Mouse (Mus musculus) heart, embryonic 10.5 days (tissue): Measurements from ENCODE around the gene Wscd2. TPM values are rescaled to one million over a fixed set of nuclear protein-coding genes. Genes with fewer than 3 reads are reported as not detected.

ENCODE experiments used
- DNase-seq: peaks from one replicate; pipeline ENCODE4 v3.0.0-alpha.2; 2017; ENCODE audit warnings: low spot score
- H3K27ac ChIP-seq: fragments of 300-500 bp; sonication (generic); 2 replicates; pipeline ENCODE4 v1.5.1; 2016; ENCODE audit warnings: mild to moderate bottlenecking
- H3K27me3 ChIP-seq: fragments of 300-500 bp; sonication (generic); 2 replicates; pipeline ENCODE4 v1.6.1; 2016; ENCODE audit warnings: mild to moderate bottlenecking; ENCODE audit not compliant: poor library complexity, insufficient read depth, severe bottlenecking
- H3K36me3 ChIP-seq: fragments of 300-500 bp; sonication (generic); 2 replicates; pipeline ENCODE4 v1.6.1; 2016; ENCODE audit warnings: mild to moderate bottlenecking, moderate library complexity
- H3K4me1 ChIP-seq: fragments of 300-500 bp; sonication (generic); 2 replicates; pipeline ENCODE4 v1.6.1; 2016; ENCODE audit warnings: mild to moderate bottlenecking
- H3K4me3 ChIP-seq: fragments of 300-500 bp; sonication (generic); 2 replicates; pipeline ENCODE4 v1.5.1; 2016; ENCODE audit warnings: mild to moderate bottlenecking, moderate library complexity
- H3K9me3 ChIP-seq: fragments of 300-500 bp; sonication (generic); 2 replicates; pipeline ENCODE4 v1.6.1; 2016; ENCODE audit warnings: mild to moderate bottlenecking, moderate library complexity
- WGBS: fragments of 180-500 bp; shearing (Covaris S2); methylation state at CpG from one replicate; pipeline ENCODE4 v1.1.7; 2016; 5-methylcytosine and 5-hydroxymethylcytosine counted together
- polyA plus RNA-seq: library from polyadenylated mRNA; unstranded; fragments of >200 nt; fragmentation: Nextera tagmentation; extraction: Ambion mirVana; gene quantifications from 2 replicates; pipeline ENCODE4 v1.2.1, GENCODE M21; 2016

Wscd2 gene
- polyA plus RNA-seq, 1 experiment from 2014 or later = 2.5 TPM

GRCm38 (mm10) chr5:113596780-113597353 is 106.7 kb downstream of the Wscd2 start:
- no peak overlapping the region for H3K4me3 ChIP-seq
- no peaks in the 10 kb centered on the region for H3K36me3 ChIP-seq
- H3K9me3 ChIP-seq = no peaks in the 10 kb centered on the region
- peaks cover 8% of the 10 kb centered on the region; the same call in 1 of the 2 replicates for H3K4me1 ChIP-seq
- WGBS = 68% methylated on average over 9 of the region's 9 CpGs
- no peak overlapping the region for H3K27ac ChIP-seq
- 0 out of 2 replicates have a peak, but pooled peaks cover 8% of the 10 kb centered on the region for H3K27me3 ChIP-seq
- DNase-seq = no peak

- DNase-seq = no peak
Measured at GRCm38 (mm10) chr5:113600181-113600580, 110.0 kb downstream of the Wscd2 start.

GRCm38 (mm10) chr5:113600803-113601202 is 110.7 kb downstream of the Wscd2 start:
- H3K4me3 ChIP-seq = no peak overlapping the region
- 73% methylated on average over 4 of the region's 4 CpGs for WGBS
- H3K4me1 ChIP-seq = no peaks in the 10 kb centered on the region
- H3K9me3 ChIP-seq = no peaks in the 10 kb centered on the region
- H3K36me3 ChIP-seq = no peaks in the 10 kb centered on the region
- no peak for DNase-seq
- H3K27ac ChIP-seq = no peak overlapping the region
- no peaks in the 10 kb centered on the region for H3K27me3 ChIP-seq

More at GRCm38 (mm10) chr5:113600181-113600580, 110.0 kb downstream of the Wscd2 start:
- whole genome bisulfite sequencing = 67% methylated on average over 3 of the region's 3 CpGs
- Histone ChIP-seq H3K27me3 (no peaks in the 10 kb centered on the region), H3K4me1 (no peaks in the 10 kb centered on the region), H3K27ac (no peak overlapping the region), H3K4me3 (no peak overlapping the region), H3K9me3 (no peaks in the 10 kb centered on the region), H3K36me3 (no peaks in the 10 kb centered on the region)

GRCm38 (mm10) chr5:113603471-113603870 is 113.3 kb downstream of the Wscd2 start:
- Histone ChIP-seq H3K27me3 (peaks cover 7% of the 10 kb centered on the region; the same call in 1 of the 2 replicates), H3K4me1 (peaks cover 13% of the 10 kb centered on the region), H3K9me3 (no peaks in the 10 kb centered on the region), H3K27ac (no peak overlapping the region), H3K4me3 (no peak overlapping the region), H3K36me3 (no peaks in the 10 kb centered on the region)
- 63% methylated on average over 9 of the region's 9 CpGs for WGBS
- no peak for DNase-seq

- 76% methylated on average over 4 of the region's 4 CpGs for whole genome bisulfite sequencing
- H3K36me3 ChIP-seq = no peaks in the 10 kb centered on the region
- H3K4me1 ChIP-seq = peaks cover 13% of the 10 kb centered on the region
- H3K4me3 ChIP-seq = no peak overlapping the region
- H3K27me3 ChIP-seq = peaks cover 12% of the 10 kb centered on the region; the same call in 1 of the 2 replicates
- no peak overlapping the region for H3K27ac ChIP-seq
- DNase-seq = no peak
- no peaks in the 10 kb centered on the region for H3K9me3 ChIP-seq
Measured at GRCm38 (mm10) chr5:113604758-113605157, 114.6 kb downstream of the Wscd2 start.

- Histone ChIP-seq H3K36me3 (no peaks in the 10 kb centered on the region), H3K27ac (no peak overlapping the region), H3K4me3 (no peak overlapping the region), H3K27me3 (peaks cover 25% of the 10 kb centered on the region; the same call in 1 of the 2 replicates), H3K4me1 (peaks cover 21% of the 10 kb centered on the region), H3K9me3 (no peaks in the 10 kb centered on the region)
- 77% methylated on average over 3 of the region's 3 CpGs for WGBS
- no peak for DNase-seq
Measured at GRCm38 (mm10) chr5:113606121-113606520, 116.0 kb downstream of the Wscd2 start.

- Histone ChIP-seq H3K9me3 (no peaks in the 10 kb centered on the region), H3K4me3 (no peak overlapping the region), H3K27ac (no peak overlapping the region), H3K27me3 (peaks cover 28% of the 10 kb centered on the region; the same call in 1 of the 2 replicates), H3K4me1 (peaks cover 32% of the 10 kb centered on the region), H3K36me3 (no peaks in the 10 kb centered on the region)
- 69% methylated on average over 8 of the region's 8 CpGs for WGBS
- DNase-seq = no peak
Measured at GRCm38 (mm10) chr5:113606961-113607785, 117.0 kb downstream of the Wscd2 start.

GRCm38 (mm10) chr5:113607941-113608431 is 117.9 kb downstream of the Wscd2 start:
- Histone ChIP-seq H3K9me3 (no peaks in the 10 kb centered on the region), H3K27ac (no peak overlapping the region), H3K4me1 (peaks cover 32% of the 10 kb centered on the region), H3K27me3 (peaks cover 28% of the 10 kb centered on the region; the same call in 1 of the 2 replicates), H3K4me3 (no peak overlapping the region), H3K36me3 (no peaks in the 10 kb centered on the region)
- WGBS = 36% methylated on average over 13 of the region's 13 CpGs
- no peak for DNase-seq

GRCm38 (mm10) chr5:113608511-113608910 is 118.4 kb downstream of the Wscd2 start:
- H3K36me3 ChIP-seq = peaks cover 4% of the 10 kb centered on the region; the same call in 1 of the 2 replicates
- no peak overlapping the region for H3K4me3 ChIP-seq
- H3K27me3 ChIP-seq = peaks cover 28% of the 10 kb centered on the region; the same call in 1 of the 2 replicates
- no peak for DNase-seq
- whole genome bisulfite sequencing = 82% methylated on average over 8 of the region's 8 CpGs
- H3K9me3 ChIP-seq = no peaks in the 10 kb centered on the region
- H3K4me1 ChIP-seq = peaks cover 32% of the 10 kb centered on the region
- H3K27ac ChIP-seq = no peak overlapping the region

GRCm38 (mm10) chr5:113609891-113610290 is 119.8 kb downstream of the Wscd2 start:
- H3K9me3 ChIP-seq = no peaks in the 10 kb centered on the region
- 79% methylated on average over 5 of the region's 5 CpGs for WGBS
- H3K4me3 ChIP-seq = no peak overlapping the region
- H3K27me3 ChIP-seq = peaks cover 28% of the 10 kb centered on the region; the same call in 1 of the 2 replicates
- H3K36me3 ChIP-seq = peaks cover 12% of the 10 kb centered on the region
- DNase-seq = no peak
- H3K4me1 ChIP-seq = peaks cover 32% of the 10 kb centered on the region
- H3K27ac ChIP-seq = no peak overlapping the region

- DNase-seq = no peak
- Histone ChIP-seq H3K27ac (no peak overlapping the region), H3K36me3 (peaks cover 12% of the 10 kb centered on the region), H3K4me3 (no peak overlapping the region), H3K9me3 (no peaks in the 10 kb centered on the region), H3K27me3 (peaks cover 28% of the 10 kb centered on the region; the same call in 1 of the 2 replicates), H3K4me1 (peaks cover 32% of the 10 kb centered on the region)
- 51% methylated on average over 6 of the region's 6 CpGs for WGBS
Measured at GRCm38 (mm10) chr5:113610490-113610889, 120.4 kb downstream of the Wscd2 start.

- H3K36me3 ChIP-seq = peaks cover 12% of the 10 kb centered on the region
- H3K9me3 ChIP-seq = no peaks in the 10 kb centered on the region
- H3K27me3 ChIP-seq = peaks cover 28% of the 10 kb centered on the region; the same call in 1 of the 2 replicates
- no peak for DNase-seq
- peaks cover 32% of the 10 kb centered on the region for H3K4me1 ChIP-seq
- H3K27ac ChIP-seq = no peak overlapping the region
- H3K4me3 ChIP-seq = no peak overlapping the region
- WGBS = 74% methylated on average over 6 of the region's 6 CpGs
Measured at GRCm38 (mm10) chr5:113611131-113611530, 121.0 kb downstream of the Wscd2 start.

GRCm38 (mm10) chr5:113611771-113612233 is 121.7 kb downstream of the Wscd2 start:
- no peaks in the 10 kb centered on the region for H3K9me3 ChIP-seq
- WGBS = 63% methylated on average over 12 of the region's 12 CpGs
- no peak overlapping the region for H3K4me3 ChIP-seq
- DNase-seq = no peak
- H3K27ac ChIP-seq = no peak overlapping the region
- peaks cover 12% of the 10 kb centered on the region for H3K36me3 ChIP-seq
- H3K27me3 ChIP-seq = peaks cover 28% of the 10 kb centered on the region; the same call in 1 of the 2 replicates
- peaks cover 32% of the 10 kb centered on the region for H3K4me1 ChIP-seq
